Mouse (Mus musculus) forebrain, embryonic 11.5 days (tissue): ENCODE measurements around the gene Mta1. TPM values are rescaled to one million over a fixed set of nuclear protein-coding genes. Genes with fewer than 3 reads are reported as not detected.

Experiments used
- ATAC-seq: fragments of 200-750 bp; cut with Nextera tagmentation; replicated peaks from 2 replicates; pipeline ENCODE4 v1.8.0; 2017; ENCODE audit warnings: moderate TSS enrichment; ENCODE audit not compliant: low FRiP score
- DNase-seq: peaks from one replicate; pipeline ENCODE4 v3.0.0-alpha.2; 2017; ENCODE audit warnings: low spot score
- H3K27ac ChIP-seq: fragments of 300-500 bp; sonication (generic); 2 replicates; pipeline ENCODE4 v1.5.1; 2014; ENCODE audit warnings: low read depth, low read length
- H3K27me3 ChIP-seq: fragments of 300-500 bp; sonication (generic); 2 replicates; pipeline ENCODE4 v1.6.1; 2014; ENCODE audit warnings: mild to moderate bottlenecking, low read length, mixed read lengths; ENCODE audit not compliant: control insufficient read depth, insufficient read depth
- H3K36me3 ChIP-seq: fragments of 300-500 bp; sonication (generic); 2 replicates; pipeline ENCODE4 v1.6.1; 2014; ENCODE audit warnings: mild to moderate bottlenecking, low read length, moderate library complexity, mixed read lengths; ENCODE audit not compliant: control insufficient read depth, insufficient read depth
- H3K4me1 ChIP-seq: fragments of 300-500 bp; sonication (generic); replicated peaks from 2 replicates; pipeline ENCODE4 v1.6.1; 2014; ENCODE audit warnings: low read length, mixed read lengths; ENCODE audit not compliant: control insufficient read depth, insufficient read depth
- H3K4me2 ChIP-seq: fragments of 300-500 bp; sonication (generic); 2 replicates; pipeline ENCODE4 v1.6.1; 2014; ENCODE audit warnings: low read depth, mild to moderate bottlenecking, low read length, moderate library complexity, mixed read lengths; ENCODE audit not compliant: severe bottlenecking
- H3K4me3 ChIP-seq: fragments of 300-500 bp; sonication (generic); 2 replicates; pipeline ENCODE4 v1.5.1; 2014; ENCODE audit warnings: low read depth, low read length
- H3K9ac ChIP-seq: fragments of 300-500 bp; sonication (generic); 2 replicates; pipeline ENCODE4 v1.6.1; 2014; ENCODE audit warnings: low read length
- H3K9me3 ChIP-seq: fragments of 300-500 bp; sonication (generic); 2 replicates; pipeline ENCODE4 v1.6.1; 2016; ENCODE audit warnings: low read length, mixed read lengths; ENCODE audit not compliant: control insufficient read depth
- WGBS: fragments of 180-500 bp; shearing (Covaris S2); extraction: QIAGEN DNeasy Blood & Tissue Kit; methylation state at CpG from one replicate; pipeline ENCODE4 v1.1.7; 2014; 5-methylcytosine and 5-hydroxymethylcytosine counted together
- polyA plus RNA-seq: library from polyadenylated mRNA; unstranded; fragments of >200 nt; fragmentation: Nextera tagmentation; extraction: Ambion mirVana; gene quantifications from 2 replicates; pipeline ENCODE4 v1.2.1, GENCODE M21; 2014

Mta1 gene
- polyA plus RNA-seq, 1 experiment from 2014 or later, result 25.3 TPM

DNA sequence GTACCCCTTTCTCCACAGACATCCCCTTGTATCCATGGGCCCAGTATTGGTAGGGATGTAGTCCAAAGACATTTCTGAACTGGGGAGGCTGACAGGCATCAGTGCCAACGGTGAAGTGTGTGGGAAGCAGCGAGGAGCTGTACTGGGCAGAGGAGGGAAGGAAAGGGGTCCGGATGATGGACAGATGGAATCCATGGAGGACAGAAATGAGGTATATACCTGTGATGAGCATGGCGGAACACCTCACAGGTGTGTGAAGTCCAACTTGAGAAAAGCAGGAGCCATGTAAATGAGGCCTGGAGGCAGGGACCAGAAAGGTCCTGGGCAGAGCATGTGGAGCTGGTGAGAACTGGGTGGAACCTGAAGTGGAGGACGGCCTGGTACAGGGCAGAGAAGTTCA, 47.5 kb downstream of the Mta1 start:
- no peak for DNase-seq
- H3K9ac ChIP-seq, result no peak overlapping the region
- no peaks in the 10 kb centered on the region for H3K9me3 ChIP-seq
- H3K27ac ChIP-seq, result no peak overlapping the region
- H3K4me3 ChIP-seq, result no peak overlapping the region
- no peak for ATAC-seq
- peaks cover 2% of the 10 kb centered on the region; the same call in 1 of the 2 replicates for H3K36me3 ChIP-seq
- peaks cover 6% of the 10 kb centered on the region for H3K27me3 ChIP-seq
- peaks cover 28% of the 10 kb centered on the region for H3K4me1 ChIP-seq
- no peak overlapping the region for H3K4me2 ChIP-seq
- WGBS, result 85% methylated on average over 5 of the region's 5 CpGs

GRCm38 (mm10) chr12:113146112-113147057, 48.3 kb downstream of the Mta1 start, which contains the start of gene Crip1:
TSS of gene Crip1 (plus strand) at chr12:113146316.
- Histone ChIP-seq H3K4me3 (no peak within 1 kb of the TSS), H3K9ac (no peak within 1 kb of the TSS), H3K27me3 (peaks cover 11% of the 10 kb centered on the region), H3K4me2 (peak within 1 kb of the TSS; percentile 24; the same call in 1 of the 2 replicates), H3K36me3 (peaks cover 2% of the 10 kb centered on the region; the same call in 1 of the 2 replicates), H3K9me3 (no peaks in the 10 kb centered on the region), H3K4me1 (peaks cover 28% of the 10 kb centered on the region), H3K27ac (no peak within 1 kb of the TSS)
- DNase-seq (peak; percentile 88), ATAC-seq (peak; percentile 40; the same call in 1 of the 2 replicates)
- 9% methylated on average over 45 of the region's 45 CpGs for WGBS

DNA sequence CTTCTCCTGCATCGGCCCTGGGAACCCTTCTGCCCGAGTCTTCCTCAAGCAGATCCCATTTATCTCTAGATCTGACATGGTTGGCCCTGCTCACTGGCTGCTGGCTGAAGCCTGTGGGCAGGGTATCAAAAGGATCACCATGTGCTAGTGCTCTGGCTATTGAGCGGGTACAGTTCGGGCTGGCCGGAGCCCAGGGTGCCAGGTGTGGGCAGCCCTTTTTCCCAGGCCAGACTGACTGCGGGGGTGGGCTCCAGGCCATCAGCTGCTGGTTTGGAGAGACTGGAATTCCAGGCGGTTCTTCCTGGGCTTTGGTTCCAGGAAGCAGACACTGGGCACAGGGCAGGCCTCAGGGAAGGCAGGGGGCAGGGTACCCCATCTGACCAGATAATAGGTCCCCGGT, 49.4 kb downstream of the Mta1 start:
- no peak for ATAC-seq
- H3K4me1 ChIP-seq, result peaks cover 21% of the 10 kb centered on the region
- peaks cover 14% of the 10 kb centered on the region for H3K27me3 ChIP-seq
- no peak overlapping the region for H3K27ac ChIP-seq
- H3K4me2 ChIP-seq, result no peak overlapping the region
- H3K36me3 ChIP-seq, result peaks cover 2% of the 10 kb centered on the region; the same call in 1 of the 2 replicates
- WGBS, result 86% methylated on average over 8 of the region's 8 CpGs
- H3K4me3 ChIP-seq, result no peak overlapping the region
- no peak for DNase-seq
- no peak overlapping the region for H3K9ac ChIP-seq
- no peaks in the 10 kb centered on the region for H3K9me3 ChIP-seq

DNA sequence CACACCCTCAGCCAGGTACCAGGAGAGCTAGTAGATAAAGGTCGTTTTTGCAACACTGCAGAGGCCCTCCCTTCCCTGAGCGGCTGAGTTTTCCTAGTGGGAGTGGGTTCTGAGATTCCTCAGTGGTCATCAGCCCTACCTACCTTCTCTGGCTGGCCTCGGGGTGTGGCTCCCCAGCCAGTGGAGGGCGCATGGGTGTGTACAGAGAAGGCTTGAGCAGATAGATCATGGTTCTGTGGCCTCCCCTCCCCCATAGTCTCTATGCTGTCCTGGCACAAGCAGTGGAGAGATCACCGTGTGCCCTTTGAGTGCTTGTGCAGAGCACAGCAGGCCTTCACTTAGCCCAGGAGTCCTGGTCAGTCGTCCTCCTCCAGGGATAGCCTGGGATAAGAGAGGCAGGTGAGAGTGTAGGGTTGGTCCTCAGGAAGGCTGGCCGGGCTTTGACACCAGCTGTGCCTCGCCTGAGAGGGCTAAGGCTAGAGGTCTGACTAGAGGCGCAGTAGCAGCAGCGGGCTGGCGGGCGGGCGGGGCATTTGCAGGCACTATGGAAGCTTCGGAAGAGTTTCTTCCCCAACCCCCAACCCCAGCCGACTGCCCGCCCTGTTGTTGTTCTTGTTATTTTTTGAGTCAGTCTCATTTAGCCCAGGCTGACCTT, 50.4 kb downstream of the Mta1 start:
- H3K4me3 ChIP-seq, result no peak overlapping the region
- WGBS, result 40% methylated on average over 16 of the region's 16 CpGs
- H3K9ac ChIP-seq, result no peak overlapping the region
- peaks cover 15% of the 10 kb centered on the region for H3K27me3 ChIP-seq
- DNase-seq (no peak), ATAC-seq (no peak)
- H3K4me1 ChIP-seq, result peaks cover 17% of the 10 kb centered on the region
- peaks cover 2% of the 10 kb centered on the region; the same call in 1 of the 2 replicates for H3K36me3 ChIP-seq
- no peaks in the 10 kb centered on the region for H3K9me3 ChIP-seq
- H3K4me2 ChIP-seq, result no peak overlapping the region
- no peak overlapping the region for H3K27ac ChIP-seq

- H3K4me3 ChIP-seq, result no peak overlapping the region
- peaks cover 15% of the 10 kb centered on the region for H3K27me3 ChIP-seq
- H3K27ac ChIP-seq, result no peak overlapping the region
- no peak for DNase-seq
- no peak overlapping the region for H3K4me2 ChIP-seq
- H3K9me3 ChIP-seq, result no peaks in the 10 kb centered on the region
- no peak for ATAC-seq
- no peak overlapping the region for H3K9ac ChIP-seq
- peaks cover 17% of the 10 kb centered on the region for H3K4me1 ChIP-seq
- H3K36me3 ChIP-seq, result no peaks in the 10 kb centered on the region; the same call in 1 of the 2 replicates
- WGBS, result 65% methylated on average over 4 of the region's 4 CpGs
These were observed 51.3 kb downstream of the Mta1 start for GRCm38 (mm10) chr12:113149341-113149740.

DNA sequence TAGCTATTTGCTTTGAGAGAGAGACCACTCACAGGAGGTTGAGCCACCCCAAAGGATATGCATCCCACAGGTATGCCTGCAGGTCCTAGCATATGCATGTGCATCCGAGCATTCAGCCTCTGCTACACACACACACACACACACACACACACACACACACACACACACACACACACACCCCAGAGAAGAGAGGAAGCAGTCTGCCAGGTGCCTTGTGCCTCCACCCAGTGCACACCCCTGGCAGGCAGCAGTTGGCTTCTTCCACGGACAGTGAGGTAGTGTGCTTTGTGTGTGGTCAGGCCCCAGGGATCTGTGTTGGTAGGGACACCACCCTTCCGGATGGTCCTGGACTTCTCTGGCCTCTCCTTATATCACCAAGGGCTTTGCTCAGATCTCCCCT, 51.8 kb downstream of the Mta1 start:
- no peak for ATAC-seq
- Histone ChIP-seq H3K4me3 (no peak overlapping the region), H3K36me3 (no peaks in the 10 kb centered on the region; the same call in 1 of the 2 replicates), H3K9ac (no peak overlapping the region), H3K4me2 (no peak overlapping the region), H3K27ac (no peak overlapping the region), H3K9me3 (no peaks in the 10 kb centered on the region), H3K27me3 (peaks cover 15% of the 10 kb centered on the region), H3K4me1 (peaks cover 19% of the 10 kb centered on the region)
- WGBS, result 82% methylated on average over 3 of the region's 3 CpGs
- DNase-seq, result no peak

- WGBS, result 89% methylated on average over 4 of the region's 4 CpGs
- H3K27me3 ChIP-seq, result peaks cover 15% of the 10 kb centered on the region
- H3K9me3 ChIP-seq, result no peaks in the 10 kb centered on the region
- no peak overlapping the region for H3K27ac ChIP-seq
- no peaks in the 10 kb centered on the region for H3K36me3 ChIP-seq
- no peak overlapping the region for H3K9ac ChIP-seq
- ATAC-seq (no peak), DNase-seq (no peak)
- H3K4me3 ChIP-seq, result no peak overlapping the region
- H3K4me1 ChIP-seq, result peaks cover 19% of the 10 kb centered on the region
- H3K4me2 ChIP-seq, result no peak overlapping the region
These were observed 52.5 kb downstream of the Mta1 start for GRCm38 (mm10) chr12:113150591-113150990.

DNA sequence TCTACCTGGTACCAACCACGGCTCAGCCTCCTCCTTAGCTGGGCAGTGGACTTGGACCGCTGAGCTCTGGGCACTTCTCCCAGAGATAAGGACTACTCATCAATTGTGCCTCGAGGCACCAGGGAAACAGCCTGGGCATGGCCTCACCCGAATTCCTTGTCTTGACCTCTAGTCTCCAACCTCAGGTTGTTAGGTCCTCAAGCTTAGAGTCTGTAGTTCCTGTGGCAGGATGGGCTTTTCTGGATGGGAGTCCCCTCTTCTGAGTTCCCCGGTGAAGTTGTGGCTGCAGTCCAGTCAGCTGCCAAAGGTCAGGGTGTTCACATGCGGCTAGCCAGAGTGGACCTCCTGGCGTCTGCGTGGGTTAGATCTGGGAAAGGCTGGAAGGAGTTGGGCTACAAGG, 53.0 kb downstream of the Mta1 start:
- no peak overlapping the region for H3K9ac ChIP-seq
- no peak overlapping the region for H3K27ac ChIP-seq
- no peak overlapping the region for H3K4me3 ChIP-seq
- peaks cover 15% of the 10 kb centered on the region for H3K27me3 ChIP-seq
- no peak for ATAC-seq
- no peaks in the 10 kb centered on the region for H3K36me3 ChIP-seq
- DNase-seq, result no peak
- peaks cover 19% of the 10 kb centered on the region for H3K4me1 ChIP-seq
- H3K4me2 ChIP-seq, result no peak overlapping the region
- WGBS, result 82% methylated on average over 8 of the region's 8 CpGs
- H3K9me3 ChIP-seq, result no peaks in the 10 kb centered on the region
